Mouse (Mus musculus) left cerebral cortex, postnatal 25 days (tissue): ENCODE data around the gene Zmat5. TPM values are rescaled to one million over a fixed set of nuclear protein-coding genes. Genes with fewer than 3 reads are reported as not detected.
A peak's percentile ranks its signal among the peaks of the same experiment; 100 is the strongest.

Experiments used
- DNase-seq, 2 experiments: peaks; one replicate each; pipeline ENCODE4 v3.0.0; 2022; ENCODE audit warnings: low spot score in 2 of 2, mixed read lengths in 1 of 2
- intact Hi-C: fragments of 180-260 bp; cut with DNase I; formaldehyde crosslinking; loops from one replicate; pipeline ENCODE4 v1.15.1; 2025
- total RNA-seq, 2 experiments: library from RNA; stranded (reverse); gene quantifications; 2 replicates each; pipeline ENCODE4 v1.2.3; 2021

Gene Zmat5
- total RNA-seq: 10 to 100 TPM; 27.8 to 30.8 TPM

DNA sequence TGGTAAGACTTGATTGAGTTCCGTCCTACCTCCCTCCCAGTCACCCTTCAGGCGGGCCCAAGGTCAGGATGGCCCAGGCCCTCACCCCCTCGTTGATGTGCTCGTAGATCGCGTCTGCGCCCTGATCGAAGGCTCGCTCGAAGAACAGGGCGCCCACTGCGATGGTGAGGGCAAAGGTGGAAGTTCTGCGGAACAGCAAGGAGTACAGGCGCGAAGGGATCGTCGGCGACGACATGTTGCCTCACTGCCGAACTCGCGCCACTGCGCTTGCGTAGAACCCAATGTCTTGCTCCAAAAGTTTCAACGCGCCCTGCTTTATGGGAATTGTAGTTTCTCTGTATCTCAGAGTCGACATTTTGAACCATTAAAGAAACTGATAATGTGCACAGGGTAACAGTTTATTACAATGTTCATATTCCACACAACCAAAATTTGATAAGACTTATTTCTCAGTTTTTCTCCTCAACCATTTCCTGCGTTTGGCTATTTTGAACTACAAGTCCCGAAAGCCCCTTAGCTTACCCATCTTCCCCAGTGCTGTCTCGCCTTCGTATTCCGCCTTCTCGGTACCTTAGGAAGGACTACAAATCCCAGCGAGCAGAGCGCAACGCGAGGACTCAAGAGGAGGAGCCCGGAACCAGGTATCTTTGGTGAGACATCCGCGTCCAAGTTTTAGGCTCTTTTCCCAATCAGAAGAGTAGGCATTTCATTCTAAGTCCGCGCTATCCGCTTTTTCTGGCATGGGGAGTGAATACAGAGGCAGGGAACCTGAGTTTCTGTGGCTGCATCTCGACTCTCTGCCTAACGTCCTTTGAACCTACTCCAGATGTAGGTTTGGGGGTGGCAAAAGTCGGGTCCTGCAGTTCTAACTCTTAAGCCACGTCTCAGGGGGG is at the start of gene Zmat5, which contains the start of gene Uqcr10:
TSS of gene Zmat5 (plus strand) at position 607 of the 893 bp plus-strand sequence.
TSS of gene Uqcr10 (minus strand) at position 271 of the 893 bp plus-strand sequence.
- peak; percentile 93 to 97 for DNase-seq
- intact Hi-C loops: no loop called here

- intact Hi-C loops: no loop called here
- no peak for DNase-seq
Observed at GRCm38 (mm10) chr11:4659818-4660217, 44.7 kb upstream of the Zmat5 start.

- intact Hi-C loops: loop anchor here (1.0 kb wide), 1 partner anchor 19 kb away; no protein-coding TSS in a partner anchor
- peak in 1 of 2 experiments; percentile 21 for DNase-seq
Observed at GRCm38 (mm10) chr11:4660309-4661025, 44.0 kb upstream of the Zmat5 start.

DNA sequence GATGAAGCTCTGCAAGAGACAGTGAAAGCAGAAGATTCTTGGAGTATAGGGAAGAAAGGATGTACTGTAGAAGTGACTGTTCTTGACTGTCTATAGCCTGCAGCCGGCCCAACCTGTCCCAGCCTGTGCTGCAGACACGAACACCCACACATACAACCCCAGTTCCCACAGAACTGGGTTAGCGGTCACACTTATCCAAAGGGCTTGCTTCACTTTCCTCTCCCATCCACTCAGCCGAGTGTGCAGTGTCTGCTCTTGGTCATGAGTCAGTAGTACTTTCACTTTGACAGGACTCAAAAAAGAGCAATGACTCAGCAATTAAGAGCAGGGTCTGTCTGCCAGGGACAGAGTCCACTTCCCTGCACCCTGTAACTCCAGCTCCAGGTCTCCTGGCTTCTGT is 43.2 kb upstream of the Zmat5 start:
- intact Hi-C loops: loop anchor here (1.0 kb wide), 1 partner anchor 18 kb away; no protein-coding TSS in a partner anchor
- DNase-seq: peak in 1 of 2 experiments; percentile 49

GRCm38 (mm10) chr11:4661871-4662495 is 42.5 kb upstream of the Zmat5 start:
- peak; percentile 23 to 37 for DNase-seq
- intact Hi-C loops: loop anchor here (1.0 kb wide), 1 partner anchor 17 kb away; no protein-coding TSS in a partner anchor

DNA sequence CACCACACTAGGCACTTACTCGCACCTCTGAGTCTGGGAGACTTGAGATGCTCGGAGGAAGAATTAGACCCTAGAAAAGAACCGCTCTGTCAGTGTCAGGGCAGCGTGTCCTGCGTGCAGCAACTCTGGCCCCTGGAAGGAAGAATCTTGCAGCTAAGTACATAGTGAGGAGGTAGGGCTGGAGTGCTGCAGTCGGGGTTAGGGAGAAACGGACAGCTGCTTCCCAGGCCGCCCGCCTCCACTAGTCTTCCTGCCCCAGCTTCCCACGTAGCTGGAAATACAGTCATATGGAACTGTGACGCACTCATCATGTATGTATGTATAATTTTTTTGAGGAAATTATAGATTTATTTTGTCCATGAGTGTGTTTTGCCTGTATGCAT is 42.0 kb upstream of the Zmat5 start:
- DNase-seq: peak in 1 of 2 experiments; percentile 47
- intact Hi-C loops: no loop called here

- intact Hi-C loops: no loop called here
- no peak for DNase-seq
Observed at GRCm38 (mm10) chr11:4671736-4672135, 32.7 kb upstream of the Zmat5 start.

GRCm38 (mm10) chr11:4674593-4674992 is 29.9 kb upstream of the Zmat5 start:
- intact Hi-C loops: no loop called here
- peak in 1 of 2 experiments; percentile 16 for DNase-seq

DNA sequence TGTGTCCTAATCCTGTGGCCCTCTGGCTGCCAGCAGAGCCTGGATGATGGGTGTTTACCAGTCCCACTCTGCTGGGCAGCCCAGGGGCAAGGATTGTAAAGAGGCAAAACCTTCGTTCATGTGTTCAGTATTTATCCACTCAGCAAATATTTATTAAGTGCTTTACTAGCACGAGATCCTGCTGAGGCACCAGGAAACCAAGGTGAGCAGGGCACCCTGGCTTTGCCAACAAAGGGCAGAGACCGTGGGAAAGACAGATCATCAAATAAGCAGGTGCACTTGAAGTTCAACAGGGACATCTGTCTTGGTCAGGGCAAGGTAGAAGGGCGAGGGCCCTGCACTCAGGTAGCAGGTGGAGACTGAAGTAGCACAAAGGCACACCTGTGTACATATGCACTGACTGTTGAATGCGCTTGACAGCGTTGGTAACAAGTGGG is 29.3 kb upstream of the Zmat5 start:
- intact Hi-C loops: no loop called here
- no peak for DNase-seq

DNA sequence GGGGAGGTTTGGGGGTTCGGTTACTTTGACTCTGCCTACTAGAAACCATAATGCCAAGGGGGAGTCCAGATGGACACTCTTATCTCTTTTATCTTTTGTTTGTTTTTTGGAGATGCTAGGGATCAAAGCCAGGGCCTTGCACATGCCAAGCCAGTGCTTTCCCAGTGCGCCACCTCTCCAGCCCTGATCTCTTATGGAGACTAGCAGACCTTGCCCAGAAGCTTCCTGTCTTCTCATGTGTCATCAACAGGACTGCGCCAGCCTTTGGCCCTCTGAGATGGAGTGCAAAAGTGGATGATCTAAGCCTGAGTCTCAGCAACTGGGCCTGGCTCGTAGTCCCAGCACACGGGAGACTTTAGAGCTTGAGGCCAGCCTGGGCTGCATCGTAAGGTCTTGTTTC is 28.8 kb upstream of the Zmat5 start:
- no peak for DNase-seq
- intact Hi-C loops: no loop called here

DNA sequence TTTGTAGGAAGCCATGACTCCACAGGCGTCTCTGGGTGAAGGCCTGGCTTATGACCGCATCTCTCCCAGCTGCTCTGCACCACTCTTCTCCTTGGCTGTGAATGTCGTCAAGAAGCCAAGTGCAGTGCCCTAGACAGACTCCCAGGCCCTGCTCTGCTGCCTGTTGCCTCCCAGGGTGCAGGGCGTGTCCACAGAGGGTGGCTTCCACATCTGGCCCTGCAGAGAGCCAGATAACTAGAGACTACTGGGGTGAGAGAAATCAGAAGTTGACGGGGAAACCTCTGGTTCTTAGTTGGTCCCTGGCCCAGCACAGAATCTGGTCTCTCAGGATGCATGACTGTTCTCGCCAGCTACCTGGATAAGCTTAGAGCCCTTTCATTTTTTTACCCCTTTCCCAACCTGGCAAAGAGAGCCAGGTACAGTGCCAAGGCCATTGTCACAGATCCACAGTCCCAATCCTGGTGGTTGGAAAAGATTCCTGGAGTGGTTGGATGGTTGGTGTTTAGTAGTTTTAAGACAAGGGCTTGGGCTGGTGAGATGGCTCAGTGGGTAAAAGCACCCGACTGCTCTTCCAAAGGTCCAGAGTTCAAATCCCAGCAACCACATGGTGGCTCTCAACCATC is 27.1 kb upstream of the Zmat5 start:
- intact Hi-C loops: no loop called here
- no peak for DNase-seq

DNA sequence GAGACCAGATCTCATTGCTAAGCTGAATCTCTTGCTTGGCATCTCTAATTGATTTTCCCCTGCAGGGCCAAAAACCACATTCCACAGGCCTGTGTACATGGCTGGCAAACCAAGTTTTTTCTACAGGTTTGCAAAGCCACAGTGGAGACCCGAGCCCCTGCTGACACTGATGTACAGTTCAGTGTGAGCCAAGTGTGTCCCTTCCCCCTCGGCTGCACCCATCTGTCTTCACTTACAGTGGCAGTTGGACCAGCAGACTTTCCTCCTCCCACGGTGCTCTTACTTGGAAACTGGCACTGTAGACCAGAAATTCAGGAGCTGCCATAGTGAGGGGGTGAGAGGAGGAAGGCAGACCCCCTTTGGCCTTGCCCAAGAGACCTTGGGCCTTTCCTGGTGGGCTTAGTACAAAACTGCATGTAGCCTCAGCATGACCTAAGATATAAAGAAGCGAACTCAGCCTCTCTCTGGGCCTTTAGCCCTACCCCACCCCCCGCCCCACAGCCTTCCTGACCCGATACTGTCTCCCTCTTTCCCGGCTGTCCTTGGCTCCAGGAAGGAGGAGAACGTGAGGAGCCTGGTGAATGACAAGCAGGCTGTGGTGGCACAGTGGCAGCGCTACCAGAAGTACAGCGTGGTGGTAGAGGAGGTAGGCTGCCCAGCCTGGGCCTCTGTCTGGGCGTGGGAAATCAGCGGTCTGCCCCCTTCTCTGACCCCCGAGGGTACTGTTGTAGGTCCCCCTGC is 25.6 kb upstream of the Zmat5 start:
- intact Hi-C loops: loop anchor here (1.0 kb wide), 1 partner anchor 18 kb away; no protein-coding TSS in a partner anchor
- DNase-seq: peak; percentile 62 to 92

- DNase-seq: peak; percentile 44 to 72
- intact Hi-C loops: loop anchor here (1.0 kb wide), 1 partner anchor 18 kb away; no protein-coding TSS in a partner anchor
Observed at GRCm38 (mm10) chr11:4679441-4679832, 25.0 kb upstream of the Zmat5 start.

DNA sequence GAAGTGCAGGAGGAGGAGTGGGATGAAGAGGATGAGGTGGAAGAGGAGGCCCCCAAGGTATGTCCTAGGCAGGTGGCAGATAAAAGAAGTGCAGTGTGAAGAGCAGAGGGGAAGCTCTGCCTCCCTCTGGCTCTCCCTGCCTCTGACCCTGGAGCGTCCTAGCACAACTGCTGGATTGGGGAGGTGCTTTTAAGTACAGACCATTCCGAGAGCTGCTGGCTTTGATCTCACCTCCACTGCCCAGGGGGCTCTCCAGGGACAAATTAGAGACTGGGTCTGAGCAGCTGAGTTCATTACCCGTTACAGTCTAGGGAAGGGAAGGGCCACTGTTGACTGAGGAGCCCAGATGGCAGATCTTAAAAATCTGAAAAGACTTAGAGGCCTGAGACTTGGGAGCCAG is 24.4 kb upstream of the Zmat5 start:
- intact Hi-C loops: no loop called here
- DNase-seq: no peak

- DNase-seq: no peak
- intact Hi-C loops: no loop called here
Observed at GRCm38 (mm10) chr11:4683516-4683915, 21.0 kb upstream of the Zmat5 start.

- DNase-seq: peak in 1 of 2 experiments; percentile 18
- intact Hi-C loops: no loop called here
Observed at GRCm38 (mm10) chr11:4684186-4684585, 20.3 kb upstream of the Zmat5 start.

- DNase-seq: no peak
Observed at GRCm38 (mm10) chr11:4685071-4685470, 19.4 kb upstream of the Zmat5 start.

DNA sequence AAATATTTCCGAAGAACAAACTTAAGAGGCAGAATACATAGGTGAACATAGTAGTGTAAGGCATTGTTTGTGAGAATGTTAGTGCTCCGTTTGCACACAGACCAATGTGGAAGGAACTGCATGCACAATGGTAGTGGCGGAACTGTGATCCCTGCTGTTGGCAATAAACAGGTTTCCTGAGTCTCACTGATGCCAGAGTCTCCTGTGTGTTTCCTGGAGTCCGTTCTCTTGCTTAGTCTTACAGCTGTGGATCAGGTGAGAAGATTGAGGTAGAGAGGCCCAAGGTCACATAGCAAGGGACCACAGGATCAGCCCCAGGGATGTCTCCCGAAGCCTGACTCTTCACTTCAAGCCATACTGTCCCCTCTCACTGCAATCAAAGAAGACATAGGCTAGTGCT is 19.0 kb upstream of the Zmat5 start:
- DNase-seq: no peak
- intact Hi-C loops: no loop called here

More at GRCm38 (mm10) chr11:4685071-4685470, 19.4 kb upstream of the Zmat5 start:
- intact Hi-C loops: no loop called here

DNA sequence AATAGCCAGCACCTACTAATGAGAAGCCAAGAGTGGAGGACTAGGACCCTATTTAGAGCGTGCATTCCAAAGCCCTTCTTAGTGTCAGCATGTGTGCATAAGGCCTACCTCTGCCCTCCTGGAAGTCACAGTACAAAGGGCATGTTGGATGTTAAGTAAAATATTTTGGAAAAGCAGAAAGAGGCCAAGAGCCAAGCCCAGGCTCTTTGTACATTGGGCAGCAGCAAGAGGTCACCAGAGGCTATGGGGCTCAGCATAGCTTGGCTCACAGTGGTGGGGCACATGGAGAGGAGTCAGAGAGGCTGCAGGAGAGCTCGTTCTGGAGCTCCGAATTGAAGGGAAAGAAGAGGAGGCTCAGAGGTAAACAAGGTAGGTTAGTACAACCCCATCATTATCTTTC is 17.5 kb upstream of the Zmat5 start:
- no peak for DNase-seq
- intact Hi-C loops: no loop called here
